Mouse (Mus musculus) embryonic facial prominence, embryonic 10.5 days (tissue): Measurements from ENCODE around the gene Sh2b1. TPM values are rescaled to one million over a fixed set of nuclear protein-coding genes. Genes with fewer than 3 reads are reported as not detected.

Experiments
- DNase-seq: peaks from one replicate; pipeline ENCODE4 v3.0.0-alpha.2; 2017; ENCODE audit warnings: low spot score
- H3K27ac ChIP-seq: fragments of 300-500 bp; sonication (generic); replicated peaks from 2 replicates; pipeline ENCODE4 v1.5.1; 2016; ENCODE audit warnings: mild to moderate bottlenecking
- H3K27me3 ChIP-seq: fragments of 300-500 bp; sonication (generic); replicated peaks from 2 replicates; pipeline ENCODE4 v1.6.1; 2016; ENCODE audit warnings: low read depth, mild to moderate bottlenecking; ENCODE audit not compliant: poor library complexity, severe bottlenecking
- H3K36me3 ChIP-seq: fragments of 300-500 bp; sonication (generic); replicated peaks from 2 replicates; pipeline ENCODE4 v1.6.1; 2016; ENCODE audit warnings: mild to moderate bottlenecking, moderate library complexity
- H3K4me1 ChIP-seq: fragments of 300-500 bp; sonication (generic); 2 replicates; pipeline ENCODE4 v1.6.1; 2016
- H3K4me3 ChIP-seq: fragments of 300-500 bp; sonication (generic); 2 replicates; pipeline ENCODE4 v1.5.1; 2016; ENCODE audit warnings: mild to moderate bottlenecking, moderate library complexity
- H3K9me3 ChIP-seq: fragments of 300-500 bp; sonication (generic); 2 replicates; pipeline ENCODE4 v1.6.1; 2016; ENCODE audit warnings: mild to moderate bottlenecking
- WGBS: fragments of 180-500 bp; shearing (Covaris S2); methylation state at CpG from one replicate; pipeline ENCODE4 v1.1.7; 2016; 5-methylcytosine and 5-hydroxymethylcytosine counted together
- polyA plus RNA-seq: library from polyadenylated mRNA; unstranded; fragments of >200 nt; fragmentation: Nextera tagmentation; extraction: Ambion mirVana; gene quantifications from 2 replicates; pipeline ENCODE4 v1.2.1, GENCODE M21; 2016

Gene Sh2b1
- polyA plus RNA-seq, 1 experiment from 2014 or later, result 54.0 TPM

GRCm38 (mm10) chr7:126463004-126463403 lies 12.2 kb downstream of the Sh2b1 start, which contains the start of gene Atp2a1:
Gene Atp2a1, minus strand, starts transcription at chr7:126463108.
- DNase-seq, result no peak
- Histone ChIP-seq H3K4me3 (peak within 1 kb of the TSS; percentile 12; the same call in 1 of the 2 replicates), H3K36me3 (peaks cover 25% of the 10 kb centered on the region), H3K4me1 (peaks cover 60% of the 10 kb centered on the region), H3K27ac (peak within 1 kb of the TSS; percentile 63), H3K27me3 (0 out of 2 replicates have a peak, but pooled peaks cover 11% of the 10 kb centered on the region), H3K9me3 (no peaks in the 10 kb centered on the region)
- WGBS, result 45% methylated on average over 5 of the region's 5 CpGs

- 63% methylated on average over 3 of the region's 3 CpGs for WGBS
- H3K9me3 ChIP-seq, result no peaks in the 10 kb centered on the region
- H3K27ac ChIP-seq, result peak overlapping the region; percentile 37; the same call in 1 of the 2 replicates
- H3K4me3 ChIP-seq, result no peak overlapping the region
- no peak for DNase-seq
- H3K4me1 ChIP-seq, result peaks cover 60% of the 10 kb centered on the region
- H3K36me3 ChIP-seq, result peaks cover 11% of the 10 kb centered on the region
- H3K27me3 ChIP-seq, result 0 out of 2 replicates have a peak, but pooled peaks cover 11% of the 10 kb centered on the region
Observed at GRCm38 (mm10) chr7:126461626-126462025, 13.6 kb downstream of the Sh2b1 start.

GRCm38 (mm10) chr7:126460623-126461399 lies 14.4 kb downstream of the Sh2b1 start:
- H3K9me3 ChIP-seq, result no peaks in the 10 kb centered on the region
- peak overlapping the region; percentile 40 for H3K27ac ChIP-seq
- DNase-seq, result peak; percentile 25
- 0 out of 2 replicates have a peak, but pooled peaks cover 11% of the 10 kb centered on the region for H3K27me3 ChIP-seq
- peaks cover 60% of the 10 kb centered on the region for H3K4me1 ChIP-seq
- 46% methylated on average over 10 of the region's 10 CpGs for whole genome bisulfite sequencing
- H3K4me3 ChIP-seq, result 0 out of 2 replicates have a peak overlapping the region, but pooled peaks have one; percentile 14
- peaks cover 3% of the 10 kb centered on the region for H3K36me3 ChIP-seq

GRCm38 (mm10) chr7:126458844-126459618 lies 16.2 kb downstream of the Sh2b1 start:
- 82% methylated on average over 11 of the region's 11 CpGs for WGBS
- Histone ChIP-seq H3K4me3 (no peak overlapping the region), H3K9me3 (no peaks in the 10 kb centered on the region), H3K27me3 (0 out of 2 replicates have a peak, but pooled peaks cover 11% of the 10 kb centered on the region), H3K27ac (no peak overlapping the region), H3K4me1 (peaks cover 45% of the 10 kb centered on the region), H3K36me3 (no peaks in the 10 kb centered on the region)
- no peak for DNase-seq

GRCm38 (mm10) chr7:126458225-126458624 lies 17.0 kb downstream of the Sh2b1 start:
- Histone ChIP-seq H3K4me1 (peaks cover 37% of the 10 kb centered on the region), H3K27me3 (0 out of 2 replicates have a peak, but pooled peaks cover 11% of the 10 kb centered on the region), H3K36me3 (no peaks in the 10 kb centered on the region), H3K4me3 (no peak overlapping the region), H3K27ac (no peak overlapping the region), H3K9me3 (no peaks in the 10 kb centered on the region)
- no peak for DNase-seq
- WGBS, result 79% methylated on average over 5 of the region's 5 CpGs

- no peak overlapping the region for H3K4me3 ChIP-seq
- no peak for DNase-seq
- no peak overlapping the region for H3K27ac ChIP-seq
- H3K36me3 ChIP-seq, result no peaks in the 10 kb centered on the region
- no peaks in the 10 kb centered on the region for H3K9me3 ChIP-seq
- WGBS, result 86% methylated on average over 17 of the region's 17 CpGs
- 0 out of 2 replicates have a peak, but pooled peaks cover 2% of the 10 kb centered on the region for H3K27me3 ChIP-seq
- peaks cover 22% of the 10 kb centered on the region for H3K4me1 ChIP-seq
Observed at GRCm38 (mm10) chr7:126456382-126457266, 18.6 kb downstream of the Sh2b1 start.

GRCm38 (mm10) chr7:126455242-126455641 lies 20.0 kb downstream of the Sh2b1 start:
- WGBS, result 77% methylated on average over 2 of the region's 2 CpGs
- no peak for DNase-seq
- peaks cover 8% of the 10 kb centered on the region for H3K4me1 ChIP-seq
- H3K36me3 ChIP-seq, result no peaks in the 10 kb centered on the region
- H3K27ac ChIP-seq, result no peak overlapping the region
- no peaks in the 10 kb centered on the region for H3K9me3 ChIP-seq
- no peak overlapping the region for H3K4me3 ChIP-seq
- no peaks in the 10 kb centered on the region for H3K27me3 ChIP-seq

- no peak for DNase-seq
- H3K27ac ChIP-seq, result no peak overlapping the region
- no peak overlapping the region for H3K4me3 ChIP-seq
- no peaks in the 10 kb centered on the region for H3K9me3 ChIP-seq
- no peaks in the 10 kb centered on the region for H3K27me3 ChIP-seq
- H3K36me3 ChIP-seq, result peaks cover under 1% of the 10 kb centered on the region; the same call in 1 of the 2 replicates
- H3K4me1 ChIP-seq, result peaks cover 5% of the 10 kb centered on the region
- WGBS, result 86% methylated on average over 7 of the region's 7 CpGs
Observed at GRCm38 (mm10) chr7:126453861-126454260, 21.4 kb downstream of the Sh2b1 start.

- no peak for DNase-seq
- H3K4me1 ChIP-seq, result no peaks in the 10 kb centered on the region
- WGBS, result 92% methylated on average over 3 of the region's 3 CpGs
- no peak overlapping the region for H3K27ac ChIP-seq
- H3K27me3 ChIP-seq, result no peaks in the 10 kb centered on the region
- no peaks in the 10 kb centered on the region for H3K9me3 ChIP-seq
- no peak overlapping the region for H3K4me3 ChIP-seq
- H3K36me3 ChIP-seq, result peaks cover 17% of the 10 kb centered on the region
Observed at GRCm38 (mm10) chr7:126452244-126452643, 23.0 kb downstream of the Sh2b1 start.

- H3K27ac ChIP-seq, result no peak overlapping the region
- no peak for DNase-seq
- no peaks in the 10 kb centered on the region for H3K4me1 ChIP-seq
- WGBS, result 91% methylated on average over 6 of the region's 6 CpGs
- peaks cover 33% of the 10 kb centered on the region for H3K36me3 ChIP-seq
- H3K9me3 ChIP-seq, result no peaks in the 10 kb centered on the region
- no peak overlapping the region for H3K4me3 ChIP-seq
- no peaks in the 10 kb centered on the region for H3K27me3 ChIP-seq
Observed at GRCm38 (mm10) chr7:126450641-126451040, 24.6 kb downstream of the Sh2b1 start.

- Histone ChIP-seq H3K4me1 (no peaks in the 10 kb centered on the region), H3K27me3 (no peaks in the 10 kb centered on the region), H3K27ac (no peak overlapping the region), H3K36me3 (peaks cover 39% of the 10 kb centered on the region), H3K9me3 (no peaks in the 10 kb centered on the region), H3K4me3 (no peak overlapping the region)
- no peak for DNase-seq
- 92% methylated on average over 18 of the region's 18 CpGs for WGBS
Observed at GRCm38 (mm10) chr7:126449991-126450390, 25.2 kb downstream of the Sh2b1 start.

- no peak overlapping the region for H3K27ac ChIP-seq
- WGBS, result 93% methylated on average over 19 of the region's 19 CpGs
- no peaks in the 10 kb centered on the region for H3K9me3 ChIP-seq
- H3K4me1 ChIP-seq, result no peaks in the 10 kb centered on the region
- H3K27me3 ChIP-seq, result no peaks in the 10 kb centered on the region
- peaks cover 52% of the 10 kb centered on the region for H3K36me3 ChIP-seq
- H3K4me3 ChIP-seq, result no peak overlapping the region
- no peak for DNase-seq
Observed at GRCm38 (mm10) chr7:126448481-126448880, 26.7 kb downstream of the Sh2b1 start.
